Mouse (Mus musculus): Measurements from ENCODE around the gene Adprhl1. TPM values are rescaled to one million over a fixed set of nuclear protein-coding genes. Genes with fewer than 3 reads are reported as not detected.

Gene Adprhl1
- polyA plus RNA-seq (2015; fragmentation: Nextera tagmentation; extraction: Ambion mirVana) = 0.48 and 1.1 TPM in 2 replicates

DNA sequence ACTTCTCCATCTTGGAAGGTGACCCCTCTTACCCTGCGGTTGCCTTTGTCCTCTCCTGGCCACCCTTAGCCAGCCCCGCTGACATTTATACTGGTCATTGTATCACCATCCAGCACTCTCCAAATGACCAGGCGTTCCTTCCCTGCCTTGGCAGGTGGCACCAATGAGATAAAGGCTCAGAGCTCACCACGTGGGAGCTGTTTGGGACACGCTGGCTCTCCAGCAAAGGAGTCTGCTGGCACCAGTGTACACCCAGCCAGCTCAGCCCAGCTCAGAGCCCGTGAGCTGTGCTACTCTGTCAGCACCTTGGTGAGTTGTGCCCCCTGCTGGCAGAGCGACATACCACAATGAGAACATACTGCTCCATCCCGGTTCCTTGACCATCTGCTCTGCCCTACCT, at the start of gene Adprhl1:
Gene Adprhl1, minus strand, starts transcription at position 144 of the 400 bp plus-strand sequence.

DNA sequence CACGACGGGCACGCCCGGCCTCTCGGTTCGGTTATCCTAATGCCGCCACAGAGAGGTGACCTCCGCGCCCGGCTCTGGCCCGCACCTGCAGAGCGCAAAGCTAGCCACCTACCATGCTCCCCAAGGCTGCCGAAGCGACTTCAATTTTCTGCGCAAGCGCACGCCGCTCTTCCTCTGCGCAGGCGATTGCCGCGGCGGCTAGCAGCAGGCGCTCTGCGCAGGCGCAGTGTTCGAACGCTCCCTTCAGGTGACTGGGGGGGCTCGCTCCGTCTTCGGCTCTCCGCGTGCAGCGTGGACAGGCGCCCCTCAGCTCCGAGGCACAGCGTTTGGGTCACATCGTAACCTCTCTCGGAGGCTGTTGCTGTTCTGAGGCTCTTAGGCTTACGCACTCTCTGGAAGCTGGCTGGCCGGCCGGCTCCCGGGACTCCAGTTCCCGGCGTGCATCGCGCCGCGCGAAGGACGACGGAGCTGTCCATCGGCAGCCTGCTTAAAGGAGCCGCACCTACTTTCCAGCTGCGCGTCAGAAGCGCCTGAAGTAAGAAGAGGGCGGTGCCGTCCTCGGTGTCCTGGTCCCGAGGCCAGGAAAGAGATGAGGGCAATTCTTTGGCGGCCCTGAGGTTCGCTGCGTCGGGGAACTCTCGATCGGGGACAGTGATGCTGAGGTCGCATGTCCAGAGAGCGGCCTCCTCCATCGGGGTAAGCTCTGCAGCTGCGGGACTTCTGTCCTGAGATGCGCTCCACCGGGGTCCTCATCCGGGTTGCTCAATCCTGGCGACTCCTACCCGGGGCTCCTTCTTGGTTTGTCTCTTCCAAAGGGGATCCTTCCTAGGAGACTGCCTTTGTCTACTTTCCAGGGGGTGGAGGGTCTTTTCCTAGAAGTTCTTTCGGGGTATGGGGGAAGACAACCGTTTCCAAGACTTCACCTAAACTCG, 34.0 kb upstream of the Adprhl1 start, which contains the start of the genes Dcun1d2 and Tmco3:
Gene Dcun1d2, minus strand, starts transcription at position 440 of the 932 bp plus-strand sequence.
Gene Tmco3, plus strand, starts transcription at position 499 of the 932 bp plus-strand sequence.

DNA sequence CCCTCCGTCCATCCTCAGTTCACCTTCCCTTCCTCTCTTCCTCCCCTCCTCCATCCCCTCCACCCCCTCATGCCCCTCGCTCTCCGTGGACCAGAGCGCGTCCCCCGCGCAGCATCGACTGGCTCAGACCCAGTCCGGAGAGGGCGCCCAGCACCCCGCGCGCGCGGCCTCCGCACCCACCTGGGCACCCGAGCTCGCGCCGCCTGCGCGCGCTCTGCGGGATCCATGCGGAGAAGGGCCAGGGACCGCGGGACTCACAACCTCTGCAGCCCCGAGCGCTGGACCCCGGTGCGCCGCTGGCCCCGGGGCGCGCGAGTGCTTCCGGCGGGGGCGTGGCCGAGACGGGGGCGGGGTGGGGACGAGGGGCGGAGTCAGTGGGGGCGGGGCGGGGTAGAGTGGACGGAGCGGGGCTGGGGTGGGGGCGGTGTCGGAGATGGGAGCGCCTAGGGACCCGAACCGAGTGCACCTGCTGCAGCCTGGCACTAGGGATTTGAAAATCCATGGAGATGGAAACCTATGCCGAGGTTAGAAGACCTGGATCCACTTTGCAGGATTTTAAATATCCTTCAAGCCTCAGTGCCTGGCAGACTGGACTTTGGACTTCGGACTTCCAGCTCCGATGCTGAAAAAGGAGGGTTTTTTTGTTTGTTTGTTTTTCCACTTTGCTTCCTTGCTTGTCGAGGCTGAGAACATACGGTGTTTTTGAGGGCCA, 53.5 kb downstream of the Adprhl1 start, which contains the start of gene Grtp1:
Gene Grtp1, minus strand, starts transcription at position 320 of the 712 bp plus-strand sequence.

MicroRNA genes within 50 kb of the gene (microRNA counts, 519-probe panel; counts per million panel counts)
- microRNA mmu-miR-1968 = 40.5 counts per million

Small RNAs within 50 kb of the gene (microRNA-seq; reads per million reads assigned to microRNA genes)
- gene Mir1968 = 16.5 reads per million, percentile 24 among the genes with 10 or more reads in this experiment

Other genes starting within 250 kb of the Adprhl1 start
- gene F7, start 228.1 kb downstream of the Adprhl1 start, polyA plus RNA-seq (2015; fragmentation: Nextera tagmentation; extraction: Ambion mirVana) = 0.08 and 0.11 TPM in 2 replicates
- 0.10 and 0.17 TPM in 2 replicates for gene F10, start 216.9 kb downstream of the Adprhl1 start, polyA plus RNA-seq (2015; fragmentation: Nextera tagmentation; extraction: Ambion mirVana)
- gene Proz, start 193.2 kb downstream of the Adprhl1 start, polyA plus RNA-seq (2015; fragmentation: Nextera tagmentation; extraction: Ambion mirVana) = 0.48 and 0.65 TPM in 2 replicates
- 25.8 and 28.4 TPM in 2 replicates for gene Pcid2, start 148.7 kb downstream of the Adprhl1 start, polyA plus RNA-seq (2015; fragmentation: Nextera tagmentation; extraction: Ambion mirVana)
- 53.5 and 54.3 TPM in 2 replicates for gene Cul4a, start 148.5 kb downstream of the Adprhl1 start, polyA plus RNA-seq (2015; fragmentation: Nextera tagmentation; extraction: Ambion mirVana)
- gene Lamp1, start 95.0 kb downstream of the Adprhl1 start, polyA plus RNA-seq (2015; fragmentation: Nextera tagmentation; extraction: Ambion mirVana) = 395 and 409 TPM in 2 replicates
- 19.1 and 19.8 TPM in 2 replicates for gene Grtp1, start 53.5 kb downstream of the Adprhl1 start, polyA plus RNA-seq (2015; fragmentation: Nextera tagmentation; extraction: Ambion mirVana)
- gene Dcun1d2, start 34.0 kb upstream of the Adprhl1 start, polyA plus RNA-seq (2015; fragmentation: Nextera tagmentation; extraction: Ambion mirVana) = 24.0 and 28.9 TPM in 2 replicates
- gene Tmco3, start 34.0 kb upstream of the Adprhl1 start, polyA plus RNA-seq (2015; fragmentation: Nextera tagmentation; extraction: Ambion mirVana) = 38.1 and 38.7 TPM in 2 replicates
- gene Tfdp1, start 84.6 kb upstream of the Adprhl1 start, polyA plus RNA-seq (2015; fragmentation: Nextera tagmentation; extraction: Ambion mirVana) = 73.7 TPM in 2 replicates
- gene Atp4b, start 142.7 kb upstream of the Adprhl1 start, polyA plus RNA-seq (2015; fragmentation: Nextera tagmentation; extraction: Ambion mirVana) = not detected in 2 replicates
- gene Grk1, start 150.9 kb upstream of the Adprhl1 start, polyA plus RNA-seq (2015; fragmentation: Nextera tagmentation; extraction: Ambion mirVana) = 0.03 TPM in 1 of 2 replicates, not detected in the other
- gene Tmem255b, start 181.0 kb upstream of the Adprhl1 start, polyA plus RNA-seq (2015; fragmentation: Nextera tagmentation; extraction: Ambion mirVana) = 6.6 and 7.2 TPM in 2 replicates
- gene Gas6, start 240.3 kb upstream of the Adprhl1 start, polyA plus RNA-seq (2015; fragmentation: Nextera tagmentation; extraction: Ambion mirVana) = 89.7 and 89.9 TPM in 2 replicates